Mouse (Mus musculus) retina, embryonic 14.5 days (tissue): ENCODE data around the gene Shf.

Experiments
- DNase-seq: peaks from one replicate; pipeline ENCODE4 v3.0.0-alpha.2; 2015; ENCODE audit warnings: low spot score

Gene Shf

GRCm38 (mm10) chr2:122368081-122368971, 636 bp downstream of the Shf start:
- DNase-seq: peak; percentile 38

DNA sequence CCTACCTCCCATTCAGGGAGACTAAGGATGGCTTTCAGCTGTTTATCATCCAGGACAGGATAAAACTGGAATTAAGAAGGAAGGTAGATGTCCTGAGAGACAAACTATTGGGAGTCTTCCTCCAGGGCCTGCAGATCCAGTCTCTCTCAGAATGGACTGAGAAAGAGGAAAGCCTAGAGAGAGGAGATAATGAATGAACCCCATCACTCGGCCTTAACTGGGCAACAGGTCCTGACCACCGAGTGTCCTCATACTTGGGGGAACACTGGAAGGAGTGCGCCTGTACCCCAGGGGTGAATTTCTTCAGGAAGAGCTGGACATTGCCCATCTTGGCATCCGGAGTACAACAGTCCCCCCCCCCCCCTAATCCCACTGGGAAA, 1.3 kb downstream of the Shf start:
- no peak for DNase-seq

GRCm38 (mm10) chr2:122367181-122367580, 1.8 kb downstream of the Shf start:
- peak; percentile 16 for DNase-seq

DNA sequence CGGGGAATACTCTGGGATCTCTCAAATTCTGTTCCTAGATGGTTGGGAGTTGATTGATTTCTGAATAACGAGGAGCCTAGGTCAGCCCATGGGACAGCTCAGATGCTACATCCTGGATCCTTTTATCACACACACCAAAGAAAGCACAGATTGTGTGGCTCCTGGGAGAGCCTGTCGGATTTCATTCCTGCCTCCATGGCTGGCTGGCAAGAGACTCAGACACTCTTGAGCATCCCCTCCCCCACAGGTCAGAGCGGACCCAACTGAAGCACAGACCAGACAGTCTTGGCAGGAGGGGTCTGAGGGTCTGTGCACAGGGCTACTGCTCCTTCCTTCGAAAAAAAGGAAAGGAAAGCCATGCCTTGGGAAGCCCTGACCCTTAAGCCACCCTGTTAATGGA, 2.3 kb downstream of the Shf start:
- peak; percentile 44 for DNase-seq

- peak; percentile 38 for DNase-seq
Measured at GRCm38 (mm10) chr2:122366039-122366438, 2.9 kb downstream of the Shf start.

- peak; percentile 39 for DNase-seq
Measured at GRCm38 (mm10) chr2:122365244-122365866, 3.6 kb downstream of the Shf start.

DNA sequence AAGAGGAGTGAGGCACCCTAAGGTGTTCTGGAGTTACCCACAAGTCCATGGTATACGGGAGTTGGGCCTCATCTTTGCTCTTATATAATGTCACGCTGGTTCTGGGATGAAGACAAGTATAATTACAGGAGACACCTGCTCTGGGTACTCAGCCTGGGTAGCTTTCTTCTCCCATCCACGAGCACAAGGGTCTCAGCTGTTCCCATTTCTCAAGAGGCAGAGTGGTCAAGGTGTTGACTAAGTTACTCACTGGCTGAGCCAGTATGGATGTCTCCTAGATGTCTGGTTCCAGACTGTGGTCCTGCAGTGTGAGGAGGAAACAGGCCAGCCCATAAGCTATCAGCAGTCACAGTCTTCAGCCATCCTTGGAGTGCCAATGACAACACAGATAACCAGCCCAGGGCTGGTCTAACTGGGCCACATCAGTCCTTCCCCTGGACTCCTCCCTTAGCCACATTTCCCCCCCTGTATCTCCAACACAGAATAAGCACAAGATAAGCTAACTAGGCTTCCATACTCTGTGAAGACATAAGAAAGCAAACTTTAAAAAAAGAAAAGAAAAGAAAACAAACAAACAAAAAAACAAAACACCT, 4.5 kb downstream of the Shf start:
- DNase-seq: no peak

DNA sequence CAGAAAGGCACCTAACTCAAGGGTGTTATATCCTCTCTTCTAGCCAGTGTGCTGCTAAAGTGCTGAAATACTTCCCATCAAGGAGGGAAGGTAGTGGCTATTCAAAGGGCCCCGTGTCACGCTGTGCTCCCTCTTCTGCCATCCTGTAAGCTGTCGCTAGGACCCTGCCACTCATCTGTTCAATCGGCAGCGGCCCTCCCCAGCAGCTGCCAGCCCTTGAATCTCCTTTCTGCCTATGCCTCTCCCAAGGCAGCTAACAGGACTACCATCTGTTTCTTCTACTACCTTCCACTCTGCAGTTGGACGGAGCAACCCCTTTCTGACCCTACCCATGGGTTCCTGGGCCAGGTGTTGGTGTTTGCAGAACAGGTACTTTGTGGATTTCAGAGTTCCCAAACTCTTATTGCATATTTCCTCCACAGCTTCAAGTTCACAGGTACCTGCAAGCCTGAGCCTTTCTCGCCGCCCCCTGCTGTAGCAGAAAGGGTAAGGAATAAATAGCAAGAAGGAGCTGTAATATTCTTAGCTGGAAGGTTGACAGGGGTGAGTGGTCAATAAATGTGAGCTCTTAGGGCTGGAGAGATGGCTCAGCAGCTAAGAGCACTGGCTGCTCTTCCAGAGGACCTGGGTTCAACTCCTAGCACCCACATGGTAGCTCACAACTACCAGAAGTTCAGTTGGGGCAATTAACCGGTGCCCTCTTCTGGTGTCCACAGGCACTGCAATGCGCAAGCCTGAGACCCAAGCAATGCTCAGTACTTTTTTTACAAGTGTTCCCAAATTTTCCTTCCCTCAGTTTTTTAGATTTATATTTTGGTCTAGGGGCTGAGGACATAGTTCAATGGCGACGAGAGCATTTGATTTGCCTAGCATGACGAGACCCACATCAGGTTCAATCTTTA, 6.1 kb downstream of the Shf start:
- peak; percentile 30 for DNase-seq

DNA sequence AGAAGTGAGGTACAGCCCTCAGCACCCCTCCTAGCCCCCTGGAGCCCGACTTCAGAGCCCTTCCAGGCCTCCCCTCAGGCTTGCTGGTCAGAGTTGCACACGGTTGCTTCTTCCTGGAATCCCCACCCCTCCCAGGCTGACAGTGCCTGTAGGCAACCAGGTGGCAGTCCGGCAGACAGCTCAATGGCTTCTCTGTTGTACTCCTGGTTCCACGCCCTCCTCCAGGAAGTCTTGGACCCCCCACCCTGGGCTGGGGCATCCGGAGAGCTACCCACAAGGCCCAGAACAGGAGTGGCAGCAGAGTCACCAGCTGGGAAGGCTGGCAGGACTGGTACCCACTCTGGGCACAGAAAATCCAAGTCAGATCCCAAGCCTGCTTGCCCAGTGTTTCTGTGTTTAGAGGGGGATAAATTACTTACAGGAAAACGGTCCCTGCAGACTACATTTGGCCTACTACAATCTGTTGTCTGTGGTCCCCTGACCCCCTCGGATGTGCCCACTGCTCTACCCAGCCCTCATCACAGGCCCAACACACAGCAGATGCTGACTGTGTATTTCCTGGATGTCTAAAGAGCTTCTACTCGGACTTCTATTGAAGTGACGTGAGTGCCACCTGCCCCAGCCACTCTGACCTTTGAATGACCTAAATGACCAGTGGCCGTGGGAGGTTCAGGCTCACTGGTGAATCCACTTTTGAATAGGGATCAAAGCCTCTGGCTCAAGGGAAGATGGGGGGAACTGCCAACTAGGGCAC, 6.9 kb downstream of the Shf start:
- peak; percentile 32 for DNase-seq

GRCm38 (mm10) chr2:122361181-122361580, 7.8 kb downstream of the Shf start:
- DNase-seq: no peak

DNA sequence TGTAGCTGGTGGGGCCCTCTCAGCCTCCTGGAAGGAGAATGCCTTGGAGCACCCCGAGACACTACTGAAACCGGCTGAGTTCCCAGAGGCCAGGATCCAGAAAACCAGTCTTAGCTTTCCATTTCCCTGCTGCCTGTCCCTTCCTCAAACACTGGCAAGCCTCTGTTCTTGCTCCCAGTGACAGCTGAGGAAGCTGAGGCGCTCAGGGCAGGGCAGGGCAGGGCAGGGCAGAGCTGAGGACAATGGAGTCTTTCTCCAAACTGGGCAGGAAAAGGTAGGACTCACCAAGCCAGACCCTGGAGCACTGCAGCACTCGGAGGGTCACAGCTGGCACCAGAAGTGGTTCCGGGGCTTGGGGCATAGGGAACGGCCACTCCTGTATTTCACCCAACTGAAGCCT, 8.7 kb downstream of the Shf start:
- no peak for DNase-seq

- DNase-seq: no peak
Measured at GRCm38 (mm10) chr2:122356187-122356586, 12.8 kb downstream of the Shf start.

DNA sequence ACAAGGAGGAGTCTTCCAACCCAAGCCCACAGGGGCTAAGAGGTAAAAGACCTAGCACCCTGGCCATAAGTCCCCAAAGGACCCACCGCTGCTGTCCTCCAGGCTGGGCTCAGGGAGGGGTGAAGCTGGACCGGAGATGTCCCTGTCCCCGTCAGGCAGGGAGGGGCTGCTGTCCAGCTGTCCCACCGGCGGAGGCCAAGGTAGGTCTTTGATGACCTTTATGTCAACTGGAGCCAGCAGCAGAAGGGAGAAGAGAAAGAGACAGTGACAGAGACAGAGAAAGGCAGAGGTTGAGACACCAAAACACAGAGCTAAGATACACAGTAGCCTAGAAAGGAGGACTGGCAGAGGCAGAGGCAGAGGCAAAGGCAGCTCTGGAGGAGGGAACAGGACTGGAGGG, 13.6 kb downstream of the Shf start:
- DNase-seq: no peak

DNA sequence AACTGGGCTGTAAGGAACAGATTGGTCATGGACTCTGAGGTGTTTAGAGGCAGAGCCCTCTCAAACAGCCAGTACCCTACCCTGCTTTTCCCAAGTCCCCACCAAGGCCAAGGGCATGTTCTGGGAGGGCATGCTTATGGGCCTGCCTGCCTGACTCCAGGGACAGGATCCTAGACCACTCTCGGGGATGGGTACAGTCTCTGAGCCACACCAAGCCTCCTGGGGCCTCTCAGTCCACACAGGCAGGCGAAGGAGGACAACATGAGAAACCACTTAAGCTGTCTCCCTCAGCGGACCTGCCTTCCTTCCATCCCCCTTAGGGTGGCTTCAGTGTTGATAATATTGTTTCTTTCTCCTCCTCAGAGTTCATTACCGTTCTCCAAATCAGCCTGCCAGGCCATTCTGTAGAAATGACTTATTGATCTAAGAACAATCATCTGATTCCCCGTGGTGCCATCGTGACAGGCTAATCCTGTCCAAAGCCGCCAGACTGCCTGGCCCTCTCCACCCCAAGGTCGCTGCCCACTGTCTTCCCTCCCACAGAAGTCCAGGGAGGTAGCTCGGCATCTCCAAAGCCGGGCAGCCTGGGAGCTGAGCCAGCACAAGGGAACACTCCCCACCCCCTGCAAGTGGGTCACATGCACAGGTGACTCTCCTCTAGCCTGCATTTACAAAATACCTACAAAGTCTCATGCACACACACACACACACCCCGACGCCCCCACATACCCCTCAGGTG, 14.6 kb downstream of the Shf start:
- DNase-seq: peak; percentile 15

- DNase-seq: no peak
Measured at GRCm38 (mm10) chr2:122353765-122354164, 15.2 kb downstream of the Shf start.

- DNase-seq: no peak
Measured at GRCm38 (mm10) chr2:122352992-122353391, 16.0 kb downstream of the Shf start.

- no peak for DNase-seq
Measured at GRCm38 (mm10) chr2:122351931-122352329, 17.0 kb downstream of the Shf start.

DNA sequence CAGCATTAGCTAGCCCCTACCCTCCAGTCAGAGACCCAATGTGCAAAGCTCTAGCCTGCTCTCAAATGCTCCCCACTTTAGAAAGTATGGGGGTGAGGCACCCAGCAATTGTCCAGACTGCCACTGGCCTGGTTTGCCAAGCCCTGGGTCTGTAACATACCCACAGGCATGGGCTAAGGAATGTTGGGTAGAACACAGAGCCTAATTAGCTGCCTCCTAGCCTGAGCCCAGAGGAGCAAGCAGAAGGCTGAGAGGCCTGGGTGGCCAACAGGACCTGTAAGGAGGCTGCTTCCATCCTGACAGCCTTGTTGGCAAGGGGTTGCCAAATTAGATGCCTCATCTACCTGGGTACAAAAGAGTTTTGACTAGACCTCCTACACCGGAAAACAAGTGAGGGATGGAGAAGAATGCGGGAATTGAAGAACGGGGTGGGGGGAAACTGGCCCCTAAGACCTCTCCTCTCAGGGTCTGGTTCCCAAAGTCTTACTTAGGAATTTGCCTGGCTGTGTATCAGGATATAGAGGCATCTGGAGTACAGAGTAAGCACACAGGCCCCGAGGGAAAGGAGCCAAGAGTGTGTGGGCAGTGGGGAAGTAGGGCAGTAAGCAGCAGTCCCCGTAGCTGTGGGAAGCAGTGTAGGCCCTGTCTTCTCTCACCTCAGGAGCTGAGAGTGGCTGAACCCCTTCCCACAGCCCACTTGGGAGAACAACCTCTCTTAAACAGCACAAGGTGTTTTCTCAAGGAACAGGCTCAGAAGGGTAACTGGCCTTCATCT, 17.6 kb downstream of the Shf start:
- no peak for DNase-seq

DNA sequence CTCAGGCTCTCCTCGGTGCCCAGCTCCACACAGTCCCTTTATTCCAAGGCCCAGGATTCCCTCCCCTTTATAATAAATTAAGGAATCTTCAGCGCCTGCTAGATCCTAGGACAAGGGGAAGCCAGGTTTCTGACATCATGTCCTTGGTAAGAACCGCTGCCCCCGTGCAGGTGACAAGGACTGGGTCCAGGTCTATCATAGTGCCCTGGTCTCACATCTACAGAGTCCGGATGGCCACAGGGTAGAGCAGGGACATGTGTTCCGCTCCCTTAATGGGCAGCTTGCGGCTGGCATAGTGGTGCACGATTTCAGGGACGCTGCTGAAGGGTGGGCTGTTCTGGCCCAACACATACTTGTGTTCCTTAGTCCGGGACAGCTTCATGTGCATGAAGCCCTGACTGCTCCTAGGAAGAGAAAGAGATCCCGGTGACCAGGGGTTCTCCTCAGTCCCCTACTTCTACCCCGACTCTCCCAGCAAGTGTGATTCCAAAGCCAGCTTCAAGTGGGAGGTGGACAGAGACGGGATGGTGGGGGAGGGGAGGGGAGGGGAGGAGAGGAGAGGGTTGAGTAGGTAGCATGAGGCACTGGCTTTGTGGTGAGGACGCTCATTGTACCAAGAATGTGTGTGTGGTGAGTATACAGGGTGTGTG, 19.7 kb downstream of the Shf start:
- no peak for DNase-seq
